Mouse (Mus musculus) cerebellum, adult 9-10 months (tissue): ENCODE results near the gene Efna3.

Source experiments
- DNase-seq: peaks from one replicate; pipeline ENCODE4 v3.0.0; 2022

Efna3 gene

GRCm38 (mm10) chr3:89322514-89323165, at the start of gene Efna3:
Gene Efna3 (minus strand): TSS chr3:89322965.
- DNase-seq, result no peak

GRCm38 (mm10) chr3:89367338-89367737, 44.6 kb upstream of the Efna3 start:
- no peak for DNase-seq

- DNase-seq, result no peak
Measured at GRCm38 (mm10) chr3:89365486-89366414, 43.0 kb upstream of the Efna3 start.

GRCm38 (mm10) chr3:89365153-89365485, 42.4 kb upstream of the Efna3 start, which contains the start of gene Dcst1:
Gene Dcst1 (minus strand): TSS chr3:89365253.
- no peak for DNase-seq

- no peak for DNase-seq
Measured at GRCm38 (mm10) chr3:89364631-89365030, 41.9 kb upstream of the Efna3 start.

GRCm38 (mm10) chr3:89361675-89362074, 38.9 kb upstream of the Efna3 start, which contains the start of gene Dcst2:
Gene Dcst2 (plus strand): TSS chr3:89361975.
- DNase-seq, result no peak

GRCm38 (mm10) chr3:89360237-89360636, 37.5 kb upstream of the Efna3 start:
- no peak for DNase-seq

GRCm38 (mm10) chr3:89359630-89360029, 36.9 kb upstream of the Efna3 start:
- DNase-seq, result no peak

GRCm38 (mm10) chr3:89356029-89356428, 33.3 kb upstream of the Efna3 start:
- no peak for DNase-seq

GRCm38 (mm10) chr3:89355512-89355902, 32.7 kb upstream of the Efna3 start:
- no peak for DNase-seq

GRCm38 (mm10) chr3:89354816-89355511, 32.2 kb upstream of the Efna3 start:
- peak; percentile 91 for DNase-seq

- DNase-seq, result no peak
Measured at GRCm38 (mm10) chr3:89351271-89351670, 28.5 kb upstream of the Efna3 start.

GRCm38 (mm10) chr3:89349869-89350501, 27.2 kb upstream of the Efna3 start, which contains the start of gene Adam15:
Gene Adam15 (minus strand): TSS chr3:89349996.
- DNase-seq, result peak; percentile 94

- DNase-seq, result peak; percentile 55
Measured at GRCm38 (mm10) chr3:89348911-89349868, 26.4 kb upstream of the Efna3 start.

GRCm38 (mm10) chr3:89347916-89348315, 25.2 kb upstream of the Efna3 start:
- DNase-seq, result no peak

GRCm38 (mm10) chr3:89346815-89347540, 24.2 kb upstream of the Efna3 start:
- DNase-seq, result no peak

GRCm38 (mm10) chr3:89343279-89343678, 20.5 kb upstream of the Efna3 start:
- DNase-seq, result no peak

- no peak for DNase-seq
Measured at GRCm38 (mm10) chr3:89341794-89342193, 19.0 kb upstream of the Efna3 start.

- peak; percentile 79 for DNase-seq
Measured at GRCm38 (mm10) chr3:89340465-89340864, 17.7 kb upstream of the Efna3 start.

GRCm38 (mm10) chr3:89339416-89339815, 16.7 kb upstream of the Efna3 start:
- DNase-seq, result no peak
